Mouse (Mus musculus): ENCODE data around the gene Pdcd10.

DNA sequence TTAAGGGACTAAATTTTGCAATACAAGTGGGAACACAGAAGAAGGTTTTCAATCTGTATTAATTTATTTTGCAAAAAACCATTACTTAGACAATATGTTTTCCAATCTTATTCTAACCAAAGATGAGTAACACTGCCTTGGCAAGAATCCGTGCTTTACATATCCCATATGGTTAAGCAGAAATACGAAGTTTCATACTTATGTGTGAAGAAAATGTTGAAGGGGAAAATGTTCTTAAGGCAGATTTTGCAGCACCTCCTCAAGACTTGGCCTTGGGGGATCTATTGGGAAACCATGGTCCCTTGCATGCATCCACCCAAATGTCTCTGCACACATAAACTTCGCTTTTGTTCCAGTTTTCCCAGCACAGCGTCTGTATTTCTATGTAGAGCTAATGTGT, 28.2 kb upstream of the Pdcd10 start:
- TF ChIP-seq CTCF (IDR thresholded peaks at IDR 0.05; ENCODE audit: low read depth) (no peak), EP300 (IDR thresholded peaks at IDR 0.05; ENCODE audit: low read depth) (no peak)
